Mouse (Mus musculus) intestine, embryonic 15.5 days (tissue): ENCODE data around the gene Iqgap1. TPM values are rescaled to one million over a fixed set of nuclear protein-coding genes. Genes with fewer than 3 reads are reported as not detected.

Source experiments
- ATAC-seq: fragments of 200-750 bp; cut with Nextera tagmentation; 2 replicates; pipeline ENCODE4 v1.8.0; 2017; ENCODE audit warnings: moderate TSS enrichment, moderate library complexity
- H3K27ac ChIP-seq: fragments of 300-500 bp; sonication (generic); 2 replicates; pipeline ENCODE4 v1.5.1; 2015; ENCODE audit warnings: mild to moderate bottlenecking, inconsistent platforms
- H3K27me3 ChIP-seq: fragments of 300-500 bp; sonication (generic); replicated peaks from 2 replicates; pipeline ENCODE4 v1.6.1; 2015; ENCODE audit warnings: inconsistent platforms
- H3K36me3 ChIP-seq: fragments of 300-500 bp; sonication (generic); 2 replicates; pipeline ENCODE4 v1.6.1; 2015; ENCODE audit warnings: inconsistent platforms
- H3K4me1 ChIP-seq: fragments of 300-500 bp; sonication (generic); replicated peaks from 2 replicates; pipeline ENCODE4 v1.6.1; 2015; ENCODE audit warnings: inconsistent platforms
- H3K4me2 ChIP-seq: fragments of 300-500 bp; sonication (generic); replicated peaks from 2 replicates; pipeline ENCODE4 v1.6.1; 2015; ENCODE audit warnings: mild to moderate bottlenecking, inconsistent platforms
- H3K4me3 ChIP-seq: fragments of 300-500 bp; sonication (generic); replicated peaks from 2 replicates; pipeline ENCODE4 v1.5.1; 2015; ENCODE audit warnings: inconsistent platforms
- H3K9ac ChIP-seq: fragments of 300-500 bp; sonication (generic); 2 replicates; pipeline ENCODE4 v1.6.1; 2015; ENCODE audit warnings: inconsistent platforms
- H3K9me3 ChIP-seq: fragments of 300-500 bp; sonication (generic); 2 replicates; pipeline ENCODE4 v1.6.1; 2016; ENCODE audit warnings: inconsistent platforms
- WGBS: fragments of 180-500 bp; shearing (Covaris S2); methylation state at CpG from one replicate; pipeline ENCODE4 v1.1.7; 2015; 5-methylcytosine and 5-hydroxymethylcytosine counted together
- polyA plus RNA-seq: library from polyadenylated mRNA; unstranded; fragments of >200 nt; fragmentation: Nextera tagmentation; extraction: Ambion mirVana; gene quantifications from 2 replicates; pipeline ENCODE4 v1.2.1, GENCODE M21; 2015

Iqgap1 gene
- polyA plus RNA-seq = 72.9 and 76.2 TPM in 2 replicates

GRCm38 (mm10) chr7:80825843-80826403 is at the start of gene Iqgap1:
Gene Iqgap1, minus strand, starts transcription at chr7:80825974.
- no peaks in the 10 kb centered on the region for H3K9me3 ChIP-seq
- 72% methylated on average over 11 of the region's 11 CpGs for WGBS
- ATAC-seq = no peak
- peak within 1 kb of the TSS; percentile 26; the same call in 1 of the 2 replicates for H3K4me2 ChIP-seq
- H3K9ac ChIP-seq = no peak within 1 kb of the TSS
- H3K36me3 ChIP-seq = no peaks in the 10 kb centered on the region
- peaks cover 8% of the 10 kb centered on the region; the same call in 1 of the 2 replicates for H3K4me1 ChIP-seq
- H3K4me3 ChIP-seq = no peak within 1 kb of the TSS
- H3K27ac ChIP-seq = no peak within 1 kb of the TSS; the same call in 1 of the 2 replicates
- H3K27me3 ChIP-seq = no peaks in the 10 kb centered on the region

GRCm38 (mm10) chr7:80873631-80874030 is 47.9 kb upstream of the Iqgap1 start:
- no peak overlapping the region for H3K4me2 ChIP-seq
- H3K27ac ChIP-seq = no peak overlapping the region
- no peaks in the 10 kb centered on the region for H3K9me3 ChIP-seq
- H3K4me1 ChIP-seq = no peaks in the 10 kb centered on the region
- 92% methylated on average over 2 of the region's 2 CpGs for whole genome bisulfite sequencing
- H3K36me3 ChIP-seq = peaks cover 33% of the 10 kb centered on the region
- no peak overlapping the region for H3K4me3 ChIP-seq
- no peaks in the 10 kb centered on the region for H3K27me3 ChIP-seq
- ATAC-seq = no peak
- H3K9ac ChIP-seq = no peak overlapping the region

DNA sequence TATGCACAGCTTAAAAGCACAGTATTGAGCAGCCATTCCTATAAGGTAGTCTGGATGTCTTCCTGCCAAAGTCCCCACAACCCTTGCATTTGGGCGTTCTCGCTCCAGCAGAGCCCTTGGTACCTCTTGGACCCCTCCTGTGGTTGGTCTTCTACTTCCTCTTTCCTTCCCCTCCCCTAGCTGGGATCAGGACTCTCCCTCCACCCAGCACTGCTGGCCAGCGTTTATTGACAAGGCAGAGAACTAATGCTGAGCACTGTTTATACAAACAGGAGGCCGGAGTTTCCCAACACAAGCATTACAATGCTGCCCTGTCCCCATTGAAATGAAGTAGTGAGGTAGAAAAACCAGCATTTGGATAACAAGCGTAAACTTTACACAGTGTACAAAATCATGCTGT is 47.3 kb upstream of the Iqgap1 start:
- ATAC-seq = no peak
- no peaks in the 10 kb centered on the region for H3K9me3 ChIP-seq
- H3K9ac ChIP-seq = no peak overlapping the region
- no peaks in the 10 kb centered on the region for H3K4me1 ChIP-seq
- H3K27ac ChIP-seq = no peak overlapping the region
- no peaks in the 10 kb centered on the region for H3K27me3 ChIP-seq
- H3K4me2 ChIP-seq = no peak overlapping the region
- H3K4me3 ChIP-seq = no peak overlapping the region
- peaks cover 36% of the 10 kb centered on the region for H3K36me3 ChIP-seq
- 76% methylated on average over 5 of the region's 5 CpGs for WGBS

DNA sequence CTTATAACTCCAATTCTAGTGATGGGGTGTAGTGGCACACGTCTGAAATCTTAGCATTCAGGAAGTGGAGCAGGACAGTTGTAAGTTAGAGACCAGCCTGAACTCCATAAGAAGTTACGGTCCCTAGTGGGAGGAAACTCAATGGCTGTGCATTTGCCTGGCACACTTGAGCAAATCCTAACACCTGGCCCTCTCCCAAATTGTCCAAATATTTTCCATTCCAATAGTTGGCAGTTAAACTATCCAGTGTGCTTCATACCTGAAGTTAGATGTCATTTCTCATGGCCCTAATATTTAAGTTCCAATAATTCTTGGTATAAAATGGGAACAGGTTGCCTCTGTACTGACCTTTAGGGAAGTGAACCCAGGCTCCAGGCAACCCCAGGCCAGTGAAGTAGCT is 42.9 kb upstream of the Iqgap1 start:
- no peak overlapping the region for H3K27ac ChIP-seq
- H3K36me3 ChIP-seq = peaks cover 24% of the 10 kb centered on the region
- H3K27me3 ChIP-seq = no peaks in the 10 kb centered on the region
- H3K9me3 ChIP-seq = no peaks in the 10 kb centered on the region
- 92% methylated on average over 2 of the region's 2 CpGs for WGBS
- H3K4me1 ChIP-seq = peaks cover 14% of the 10 kb centered on the region
- no peak overlapping the region for H3K9ac ChIP-seq
- no peak for ATAC-seq
- H3K4me3 ChIP-seq = no peak overlapping the region
- no peak overlapping the region for H3K4me2 ChIP-seq

- H3K27ac ChIP-seq = peak overlapping the region; percentile 84
- H3K4me2 ChIP-seq = peak overlapping the region; percentile 47
- no peaks in the 10 kb centered on the region for H3K9me3 ChIP-seq
- peak overlapping the region; percentile 17; the same call in 1 of the 2 replicates for H3K9ac ChIP-seq
- peak; percentile 94 for ATAC-seq
- H3K36me3 ChIP-seq = peaks cover 15% of the 10 kb centered on the region
- H3K27me3 ChIP-seq = no peaks in the 10 kb centered on the region
- no peak overlapping the region for H3K4me3 ChIP-seq
- WGBS = 54% methylated on average over 7 of the region's 7 CpGs
- peaks cover 26% of the 10 kb centered on the region for H3K4me1 ChIP-seq
These were observed 40.9 kb upstream of the Iqgap1 start for GRCm38 (mm10) chr7:80866514-80867147.

DNA sequence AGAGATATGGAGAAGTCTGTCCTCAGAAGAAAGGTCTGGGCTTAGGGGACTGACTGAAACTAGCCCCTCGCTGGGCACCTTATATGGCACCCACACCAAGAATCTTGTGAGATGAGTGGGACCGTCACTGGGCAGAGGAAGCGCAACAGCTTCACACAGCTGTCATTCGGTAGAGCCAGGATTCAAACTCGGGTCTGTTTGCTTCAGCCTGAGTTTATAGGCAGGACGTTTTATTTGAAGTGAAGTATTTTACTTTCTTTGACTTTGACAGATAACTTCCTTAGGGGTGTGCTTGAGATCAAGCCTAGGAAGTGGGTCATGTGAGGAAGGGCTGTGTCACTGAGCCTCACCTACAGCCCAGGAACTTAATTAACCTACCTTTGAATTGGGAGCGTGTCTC is 39.7 kb upstream of the Iqgap1 start:
- H3K4me1 ChIP-seq = peaks cover 28% of the 10 kb centered on the region
- no peak for ATAC-seq
- H3K9me3 ChIP-seq = no peaks in the 10 kb centered on the region
- no peak overlapping the region for H3K9ac ChIP-seq
- peaks cover 11% of the 10 kb centered on the region for H3K36me3 ChIP-seq
- no peak overlapping the region for H3K4me3 ChIP-seq
- H3K27me3 ChIP-seq = no peaks in the 10 kb centered on the region
- peak overlapping the region; percentile 84 for H3K27ac ChIP-seq
- H3K4me2 ChIP-seq = no peak overlapping the region
- WGBS = 77% methylated on average over 7 of the region's 7 CpGs

- WGBS = 73% methylated on average over 8 of the region's 8 CpGs
- Histone ChIP-seq H3K4me3 (no peak overlapping the region), H3K36me3 (peaks cover 9% of the 10 kb centered on the region), H3K4me1 (peaks cover 32% of the 10 kb centered on the region), H3K9ac (no peak overlapping the region), H3K27me3 (no peaks in the 10 kb centered on the region), H3K9me3 (no peaks in the 10 kb centered on the region), H3K27ac (peak overlapping the region; percentile 84; the same call in 1 of the 2 replicates), H3K4me2 (no peak overlapping the region)
- ATAC-seq = no peak
These were observed 39.1 kb upstream of the Iqgap1 start for GRCm38 (mm10) chr7:80864831-80865230.

GRCm38 (mm10) chr7:80864151-80864550 is 38.4 kb upstream of the Iqgap1 start:
- Histone ChIP-seq H3K4me1 (peaks cover 33% of the 10 kb centered on the region), H3K36me3 (peaks cover 9% of the 10 kb centered on the region), H3K27ac (0 out of 2 replicates have a peak overlapping the region, but pooled peaks have one; percentile 84)

DNA sequence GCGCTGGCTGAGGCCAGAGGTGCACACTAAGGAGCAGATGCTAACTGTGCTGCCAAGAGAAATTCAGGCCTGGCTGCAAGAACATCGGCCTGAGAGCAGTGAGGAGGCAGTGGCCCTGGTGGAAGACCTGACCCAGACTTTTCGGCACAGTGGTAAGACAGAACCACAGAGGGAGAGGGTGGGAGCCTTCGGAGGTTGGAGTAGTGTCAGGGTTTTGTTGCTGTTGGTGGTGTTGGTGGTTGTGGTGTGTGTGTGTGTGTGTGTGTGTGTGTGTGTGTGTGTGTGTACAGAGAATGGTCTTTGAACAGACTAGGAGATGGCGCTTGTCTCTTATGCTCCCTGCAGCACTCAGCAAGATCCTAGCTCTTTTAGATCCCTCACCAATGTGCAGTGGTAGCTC is 37.7 kb upstream of the Iqgap1 start:
- peaks cover 33% of the 10 kb centered on the region for H3K4me1 ChIP-seq
- 81% methylated on average over 5 of the region's 5 CpGs for WGBS

More at GRCm38 (mm10) chr7:80864151-80864550, 38.4 kb upstream of the Iqgap1 start:
- Histone ChIP-seq H3K9ac (no peak overlapping the region), H3K4me3 (no peak overlapping the region), H3K4me2 (0 out of 2 replicates have a peak overlapping the region, but pooled peaks have one; percentile 6), H3K9me3 (no peaks in the 10 kb centered on the region), H3K27me3 (no peaks in the 10 kb centered on the region)
- ATAC-seq = no peak
- WGBS = 71% methylated on average over 1 of the region's 1 CpGs

DNA sequence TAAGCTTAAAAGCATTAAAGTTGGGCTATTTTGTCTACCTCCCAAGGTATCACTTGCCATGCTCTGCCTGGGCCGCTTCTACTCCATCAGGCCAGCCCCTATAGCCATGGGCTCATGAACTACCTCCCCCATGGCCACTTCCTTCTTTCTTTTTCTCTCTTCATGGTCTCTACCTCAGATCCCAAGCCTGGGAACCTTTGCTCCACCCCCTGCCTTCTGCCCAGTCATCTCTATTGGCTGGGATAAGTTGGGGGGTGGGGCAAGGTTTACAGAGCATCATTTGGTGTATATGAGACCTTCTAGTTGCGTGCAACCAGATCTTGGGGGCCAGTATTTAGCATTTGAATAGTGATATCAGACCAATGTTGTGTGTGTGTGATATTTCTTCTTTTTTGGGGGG is 36.7 kb upstream of the Iqgap1 start:
- H3K4me3 ChIP-seq = no peak overlapping the region
- H3K27ac ChIP-seq = no peak overlapping the region
- no peaks in the 10 kb centered on the region for H3K9me3 ChIP-seq
- H3K27me3 ChIP-seq = no peaks in the 10 kb centered on the region
- no peak overlapping the region for H3K9ac ChIP-seq
- H3K4me1 ChIP-seq = peaks cover 33% of the 10 kb centered on the region
- H3K36me3 ChIP-seq = peaks cover 3% of the 10 kb centered on the region; the same call in 1 of the 2 replicates
- ATAC-seq = no peak
- 82% methylated on average over 2 of the region's 2 CpGs for WGBS
- 0 out of 2 replicates have a peak overlapping the region, but pooled peaks have one; percentile 14 for H3K4me2 ChIP-seq

More for the DNA sequence above, 37.7 kb upstream of the Iqgap1 start:
- Histone ChIP-seq H3K27ac (no peak overlapping the region), H3K36me3 (peaks cover 9% of the 10 kb centered on the region), H3K27me3 (no peaks in the 10 kb centered on the region), H3K9ac (peak overlapping the region; percentile 10; the same call in 1 of the 2 replicates), H3K9me3 (no peaks in the 10 kb centered on the region), H3K4me3 (no peak overlapping the region), H3K4me2 (0 out of 2 replicates have a peak overlapping the region, but pooled peaks have one; percentile 12)
- no peak for ATAC-seq

- under 1% methylated on average over 40 of the region's 40 CpGs for WGBS
- Histone ChIP-seq H3K9me3 (no peaks in the 10 kb centered on the region), H3K36me3 (peaks cover 3% of the 10 kb centered on the region; the same call in 1 of the 2 replicates), H3K9ac (peak within 1 kb of the TSS; percentile 92), H3K4me3 (peak within 1 kb of the TSS; percentile 98), H3K4me1 (peaks cover 28% of the 10 kb centered on the region), H3K4me2 (peak within 1 kb of the TSS; percentile 81), H3K27ac (peak within 1 kb of the TSS; percentile 92), H3K27me3 (no peaks in the 10 kb centered on the region)
- peak; percentile 98 for ATAC-seq
These were observed 35.0 kb upstream of the Iqgap1 start, which contains the start of gene Zscan2 for GRCm38 (mm10) chr7:80860729-80861274. Gene Zscan2, plus strand, starts transcription at chr7:80860920.

- Histone ChIP-seq H3K9me3 (no peaks in the 10 kb centered on the region), H3K36me3 (peaks cover 3% of the 10 kb centered on the region; the same call in 1 of the 2 replicates), H3K27me3 (no peaks in the 10 kb centered on the region), H3K27ac (no peak overlapping the region), H3K9ac (peak overlapping the region; percentile 92), H3K4me2 (peak overlapping the region; percentile 76), H3K4me3 (peak overlapping the region; percentile 98), H3K4me1 (peaks cover 23% of the 10 kb centered on the region)
- ATAC-seq = peak; percentile 67
- WGBS = under 1% methylated on average over 13 of the region's 13 CpGs
These were observed 34.5 kb upstream of the Iqgap1 start for GRCm38 (mm10) chr7:80860227-80860626.
